Mouse (Mus musculus) heart, postnatal 4 days (tissue): ENCODE measurements around the gene Trio. TPM values are rescaled to one million over a fixed set of nuclear protein-coding genes. Genes with fewer than 3 reads are reported as not detected.

ENCODE experiments used
- DNase-seq: peaks from one replicate; pipeline ENCODE4 v3.0.0; 2021
- total RNA-seq, 2 experiments: library from RNA; stranded (reverse); gene quantifications; 2 replicates each; pipeline ENCODE4 v1.2.3; 2021

Trio gene
- total RNA-seq, 2 experiments from 2014 or later, result 91.2 to 98.7 TPM

- DNase-seq, result no peak
Measured at GRCm38 (mm10) chr15:27920751-27921150, 104.9 kb downstream of the Trio start.

- DNase-seq, result peak; percentile 72
Measured at GRCm38 (mm10) chr15:27919540-27919939, 106.1 kb downstream of the Trio start.

GRCm38 (mm10) chr15:27918798-27919197 lies 106.8 kb downstream of the Trio start:
- no peak for DNase-seq

GRCm38 (mm10) chr15:27916204-27916603 lies 109.4 kb downstream of the Trio start:
- DNase-seq, result no peak

DNA sequence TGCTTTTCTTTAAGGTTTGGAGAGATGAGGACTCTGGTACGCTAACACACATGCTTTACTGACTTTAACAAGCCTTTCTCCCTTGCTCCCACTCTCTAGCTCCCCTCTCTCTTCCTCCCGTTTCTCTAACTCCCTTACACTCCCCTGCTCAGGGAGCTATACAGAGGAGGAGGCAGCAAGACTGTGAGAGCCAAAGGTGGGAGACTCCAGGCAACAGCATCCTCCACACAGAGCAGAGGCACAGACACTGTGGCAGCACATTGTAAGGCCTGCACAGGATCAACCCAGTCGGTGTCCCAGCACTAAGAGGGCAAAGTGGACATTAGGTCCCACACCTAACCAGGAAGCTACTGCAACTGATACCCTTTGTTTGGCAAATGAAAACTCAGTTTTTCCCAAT lies 112.6 kb downstream of the Trio start:
- no peak for DNase-seq

- DNase-seq, result no peak
Measured at GRCm38 (mm10) chr15:27911196-27911595, 114.5 kb downstream of the Trio start.

DNA sequence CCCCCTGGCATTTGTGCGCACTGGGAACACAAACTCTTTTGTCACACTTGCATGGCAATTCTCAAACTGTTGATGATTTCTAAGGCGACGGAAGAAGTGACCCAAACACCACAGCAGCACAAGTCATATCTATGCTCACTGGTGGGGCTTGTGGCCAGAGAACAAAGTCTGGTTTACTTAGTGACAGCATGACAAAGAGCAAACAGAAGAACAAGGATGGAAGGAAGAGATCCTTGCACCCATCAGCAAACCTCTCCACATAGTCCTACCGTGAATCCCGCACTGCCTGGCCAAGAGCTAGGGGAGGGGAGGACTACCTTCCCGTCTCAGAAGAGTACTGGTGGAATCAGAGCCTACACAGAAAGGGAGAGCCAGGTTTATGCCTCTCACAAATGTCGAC lies 115.5 kb downstream of the Trio start:
- no peak for DNase-seq

GRCm38 (mm10) chr15:27907649-27908048 lies 118.0 kb downstream of the Trio start:
- no peak for DNase-seq

DNA sequence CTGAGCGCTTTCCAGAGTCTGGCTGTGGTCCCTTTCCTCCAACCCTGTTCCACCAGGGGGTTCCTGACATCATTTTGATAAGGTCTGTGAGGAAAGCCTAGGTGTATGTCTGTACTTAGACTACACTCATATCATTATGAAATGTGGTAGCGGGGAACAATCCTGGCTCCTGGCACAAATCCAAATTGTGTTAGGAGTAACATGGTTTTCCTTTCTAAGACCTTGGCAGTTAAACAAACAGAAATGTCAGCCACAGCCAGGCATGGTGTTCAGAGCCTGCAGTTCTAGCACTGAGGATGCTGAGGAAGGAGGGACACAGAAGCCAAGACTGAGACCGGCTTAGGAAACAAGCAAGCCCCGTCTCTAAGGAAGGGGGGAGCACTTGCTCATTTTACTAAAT lies 119.2 kb downstream of the Trio start:
- no peak for DNase-seq

DNA sequence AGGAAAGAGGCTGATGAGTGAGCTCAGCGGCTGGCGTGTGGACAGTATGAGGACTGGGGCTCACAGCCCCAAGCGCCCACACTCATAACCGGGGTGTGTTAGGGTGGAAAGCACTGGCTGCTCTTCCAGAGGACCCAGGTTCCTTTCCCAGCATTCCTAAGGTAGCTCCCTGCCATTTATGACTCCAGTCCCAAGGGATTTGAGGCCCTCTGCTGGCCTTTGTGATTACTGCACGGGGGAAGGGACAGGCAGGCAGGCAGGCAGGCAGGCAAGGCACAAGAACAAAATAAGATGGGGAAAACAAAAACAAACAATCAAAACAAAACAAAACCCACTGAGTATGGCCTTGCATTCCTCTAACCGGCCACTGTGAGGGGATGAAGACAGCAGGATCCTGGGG lies 120.3 kb downstream of the Trio start:
- DNase-seq, result peak; percentile 78

GRCm38 (mm10) chr15:27904346-27905005 lies 121.2 kb downstream of the Trio start:
- no peak for DNase-seq

GRCm38 (mm10) chr15:27901200-27901599 lies 124.4 kb downstream of the Trio start:
- DNase-seq, result no peak

DNA sequence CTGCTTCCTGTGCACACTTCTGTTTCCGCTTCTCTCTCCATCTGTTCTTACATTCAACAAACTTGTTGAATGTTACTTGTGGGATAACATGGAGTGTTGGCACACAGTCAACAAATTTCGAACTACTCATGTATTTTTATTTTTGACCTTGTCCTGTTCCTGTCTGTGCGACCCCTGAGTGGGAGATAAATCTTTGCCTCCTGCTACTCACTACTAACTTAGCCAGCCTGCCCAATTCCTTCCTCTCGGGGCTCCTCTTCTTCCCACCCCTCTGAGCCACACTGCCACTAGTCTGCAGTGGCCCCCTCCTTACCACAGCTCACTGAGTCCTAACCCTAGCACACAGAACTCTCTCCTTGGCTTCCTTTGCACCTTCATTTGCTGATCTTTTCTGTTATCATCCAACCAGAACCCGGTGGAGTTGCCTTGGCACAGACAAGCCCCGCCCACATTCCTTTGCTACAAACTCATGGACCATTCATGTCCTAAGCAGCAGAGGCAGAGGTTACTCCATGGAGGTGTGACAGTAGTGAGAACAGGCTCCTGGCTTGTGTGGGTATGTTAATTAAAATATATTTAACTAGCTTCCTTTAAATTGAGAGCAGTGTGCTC lies 126.7 kb downstream of the Trio start:
- DNase-seq, result no peak

DNA sequence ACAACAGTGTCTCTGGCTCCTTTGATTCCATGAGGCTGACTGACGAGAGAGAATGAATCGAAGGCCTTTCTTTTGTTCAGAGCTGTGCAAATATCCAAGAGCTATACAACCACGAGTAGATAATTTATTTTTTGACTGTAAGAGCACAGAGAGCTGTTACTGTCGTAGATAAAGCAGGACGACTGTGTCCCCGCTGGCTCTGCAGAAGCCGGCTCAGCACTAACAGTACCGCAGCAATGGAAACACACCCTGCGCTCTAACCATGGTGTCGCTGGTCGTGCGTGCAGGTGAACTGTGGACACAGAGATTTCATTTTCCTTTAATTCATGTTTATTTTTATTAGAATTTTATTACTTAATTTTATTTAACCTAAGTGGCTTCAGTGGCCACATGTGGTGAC lies 131.5 kb downstream of the Trio start:
- DNase-seq, result no peak

DNA sequence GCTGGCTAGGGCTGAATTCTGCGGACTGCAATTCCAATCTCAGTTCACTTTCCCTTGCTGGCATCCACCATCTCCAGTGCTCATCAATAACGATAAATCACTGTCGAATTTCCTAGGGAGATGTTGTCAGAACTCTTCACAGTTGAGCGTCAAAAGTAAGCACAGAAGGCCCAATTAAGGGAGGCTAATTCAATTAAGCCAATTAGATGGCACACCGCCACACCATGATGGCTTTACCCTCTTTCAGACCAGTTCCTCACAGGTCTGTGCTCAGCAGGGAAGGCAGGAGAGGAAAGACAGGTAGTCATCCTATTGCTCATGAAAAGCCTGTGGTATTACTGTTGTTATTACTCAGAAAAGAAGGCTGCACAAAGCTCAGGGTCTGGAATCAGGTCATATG lies 133.6 kb downstream of the Trio start:
- no peak for DNase-seq

DNA sequence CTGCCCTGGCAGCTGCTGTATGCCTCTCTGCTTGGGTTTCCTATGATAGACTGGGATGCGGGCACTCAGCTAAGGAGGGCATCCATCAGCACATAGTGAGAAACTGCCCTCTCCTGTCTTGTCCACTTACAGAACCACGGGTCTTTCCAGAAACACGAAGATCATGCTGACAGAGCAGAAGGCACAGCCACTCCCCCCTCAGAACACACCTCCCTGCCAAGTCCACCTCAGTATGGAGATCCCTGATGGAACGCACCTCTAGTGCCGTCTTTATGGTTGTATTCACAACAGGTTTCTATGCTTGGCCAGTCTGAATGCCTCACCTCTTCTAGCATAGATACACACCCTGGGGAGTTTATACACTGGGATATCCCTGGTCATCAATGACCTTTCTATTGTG lies 135.0 kb downstream of the Trio start:
- no peak for DNase-seq

DNA sequence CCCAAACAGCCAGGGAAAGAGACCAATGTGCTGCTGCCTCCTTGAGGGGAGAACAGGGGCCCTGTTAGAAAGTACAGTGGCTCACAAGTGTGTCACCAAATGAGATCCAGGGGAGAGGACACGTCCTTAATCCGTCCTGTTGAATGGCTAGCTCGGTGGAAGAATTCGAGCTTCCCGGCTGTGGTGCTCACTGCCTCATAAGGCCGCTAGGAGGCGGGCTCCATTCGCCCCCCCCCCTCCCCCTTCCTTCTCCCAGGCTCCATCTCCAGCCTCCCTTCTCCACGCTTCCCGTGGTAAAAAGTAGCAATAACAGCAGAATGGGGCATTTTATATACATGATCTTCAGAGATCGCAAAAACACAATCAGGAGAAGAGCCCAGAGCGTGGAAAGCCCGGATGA lies 137.5 kb downstream of the Trio start:
- DNase-seq, result no peak

DNA sequence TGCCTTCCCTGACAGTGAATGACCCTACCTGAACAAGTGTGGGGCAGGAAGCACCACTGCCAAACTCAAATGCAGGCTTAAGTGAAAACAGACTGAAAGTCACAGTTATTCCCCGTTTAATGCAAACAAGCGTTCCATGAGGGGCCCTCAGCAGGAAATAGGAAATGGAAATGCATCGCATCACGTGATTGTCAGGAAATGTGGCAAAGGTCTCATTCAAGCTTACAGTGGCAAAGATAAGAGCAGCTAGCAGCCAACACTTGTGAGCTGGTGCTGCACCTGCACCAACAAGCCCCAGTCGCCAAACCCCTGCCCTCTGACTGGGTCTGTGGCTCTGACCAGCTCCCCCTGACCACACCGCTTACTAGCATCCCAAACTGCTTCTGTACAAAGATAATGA lies 138.7 kb downstream of the Trio start:
- DNase-seq, result no peak

DNA sequence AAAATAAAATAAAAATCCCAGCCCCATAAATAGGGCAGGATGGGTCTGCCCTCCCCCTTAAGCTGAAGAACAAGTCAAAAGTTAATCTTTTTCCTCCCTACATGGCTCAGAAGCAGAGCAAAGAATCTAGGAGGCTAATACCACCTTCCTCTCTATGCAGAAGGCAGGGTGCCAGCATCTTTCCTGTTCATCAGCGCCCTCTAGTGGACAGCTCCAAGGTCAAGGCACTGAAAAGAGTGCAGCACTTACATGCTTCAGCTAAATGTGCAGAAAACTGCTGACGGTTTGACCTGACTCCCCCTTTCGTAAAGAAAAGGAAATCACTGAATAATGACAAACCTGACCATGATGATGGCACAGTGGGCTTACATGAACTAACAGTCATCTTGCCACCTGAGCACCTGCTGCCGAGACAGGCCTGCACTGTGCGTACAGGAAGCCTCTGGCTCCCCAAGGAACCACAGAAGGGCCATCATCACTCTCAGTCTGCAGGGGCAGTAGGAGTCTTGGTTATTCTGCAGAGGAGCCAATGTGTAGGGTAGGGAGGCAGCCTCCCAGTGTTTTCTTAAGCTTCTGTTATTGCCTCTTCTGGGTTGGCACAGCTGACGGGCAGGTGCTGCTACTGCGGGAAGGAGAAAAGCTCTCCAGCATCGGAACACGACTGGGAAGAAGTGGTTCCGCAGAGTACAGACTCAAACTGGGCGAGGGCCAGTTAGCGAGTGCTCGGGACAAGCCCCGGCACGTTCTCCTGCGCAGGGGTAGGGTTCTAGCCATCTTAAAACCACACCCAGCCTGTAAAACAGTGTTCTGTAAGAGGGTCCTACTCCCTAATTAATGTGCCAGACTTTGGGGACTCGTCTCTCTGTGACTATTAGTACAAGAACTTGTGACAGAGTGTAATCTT lies 141.0 kb downstream of the Trio start:
- DNase-seq, result peak; percentile 91

DNA sequence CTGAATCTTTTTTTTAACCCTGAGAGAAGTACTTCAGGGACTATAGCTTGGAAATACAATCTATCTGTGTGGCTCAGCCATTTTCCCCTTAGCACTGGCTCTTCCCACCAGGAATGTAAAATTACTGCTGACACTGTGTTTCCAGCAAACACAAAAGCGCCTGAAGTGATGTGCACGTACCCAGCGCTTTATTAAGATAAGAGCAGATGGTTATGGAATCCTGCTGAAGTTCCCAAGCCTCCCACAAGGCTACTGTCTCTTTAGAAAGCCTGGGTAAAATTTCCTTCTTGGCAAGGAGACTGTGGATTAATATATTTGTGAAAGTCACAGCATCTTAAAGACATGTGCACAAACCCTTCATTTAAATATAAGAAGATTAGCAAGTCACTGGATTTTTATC lies 141.8 kb downstream of the Trio start:
- DNase-seq, result no peak

GRCm38 (mm10) chr15:27882898-27883297 lies 142.8 kb downstream of the Trio start:
- DNase-seq, result no peak

GRCm38 (mm10) chr15:27877831-27878230 lies 147.8 kb downstream of the Trio start:
- DNase-seq, result no peak

DNA sequence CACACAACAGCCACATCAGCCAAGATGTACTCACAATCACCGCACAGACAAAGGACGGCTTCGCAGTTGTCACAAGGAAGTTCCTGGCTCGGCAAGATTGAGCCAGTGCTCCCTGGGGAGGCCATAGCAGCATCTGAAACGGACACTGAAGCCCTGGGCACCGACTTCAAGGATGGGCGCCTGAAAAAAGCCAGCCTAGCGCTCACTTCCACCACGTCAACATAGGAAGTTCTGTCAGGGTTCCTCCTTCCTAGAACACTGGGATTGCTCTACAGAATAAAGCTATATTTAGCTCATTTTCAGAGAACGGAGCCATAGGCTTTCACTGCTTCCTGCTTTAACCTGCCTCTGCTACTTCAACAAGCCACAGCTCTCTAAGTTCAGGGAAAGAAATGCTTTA lies 149.3 kb downstream of the Trio start:
- DNase-seq, result peak; percentile 29

DNA sequence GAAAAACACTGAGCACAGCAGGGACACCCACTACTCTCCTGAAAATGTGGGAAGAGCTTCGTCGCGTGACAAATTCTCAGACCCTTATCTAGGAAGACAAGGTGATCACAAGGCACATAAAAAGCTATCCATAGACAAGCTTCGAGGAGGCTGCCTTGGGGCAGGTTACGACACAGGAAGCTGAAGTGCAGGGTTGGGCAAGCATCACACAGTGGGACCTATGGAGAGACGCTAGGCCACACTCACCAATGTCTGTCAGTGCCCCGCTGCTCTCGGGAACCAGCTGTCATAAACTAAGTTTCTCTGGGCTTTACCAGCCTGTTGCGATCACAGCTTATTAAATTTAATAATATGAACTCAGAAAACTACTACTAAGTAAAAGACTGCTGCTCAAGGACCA lies 149.9 kb downstream of the Trio start:
- no peak for DNase-seq
